Mouse (Mus musculus) left cerebral cortex, adult 2 months (tissue): Measurements from ENCODE around the gene Pcdh9. TPM values are rescaled to one million over a fixed set of nuclear protein-coding genes. Genes with fewer than 3 reads are reported as not detected.

Source experiments
- DNase-seq, 2 experiments: peaks; one replicate each; pipeline ENCODE4 v3.0.0; 2021 to 2022; ENCODE audit warnings: low spot score in 2 of 2, mixed read lengths in 1 of 2; ENCODE audit errors: extremely low spot score in 1 of 2
- H3K27ac ChIP-seq: fragments of 200-600 bp; 2 replicates; pipeline ENCODE4 v1.8.1; 2022
- H3K4me3 ChIP-seq: fragments of 200-600 bp; 2 replicates; pipeline ENCODE4 v1.8.1; 2022
- CTCF ChIP-seq: fragments of 200-600 bp; IDR thresholded peaks from 2 replicates; pipeline ENCODE4 v1.8.1; 2022; ENCODE audit warnings: antibody characterized with exemption, mild to moderate bottlenecking, moderate library complexity
- intact Hi-C: fragments of 180-260 bp; cut with DNase I; formaldehyde crosslinking; loops from one replicate; pipeline ENCODE4 v1.15.1; 2025
- total RNA-seq, 2 experiments: library from RNA; stranded (reverse); gene quantifications; 2 replicates each; pipeline ENCODE4 v1.2.3; 2021

Pcdh9 gene
- total RNA-seq, 2 experiments from 2014 or later = 187 to 191 TPM

DNA sequence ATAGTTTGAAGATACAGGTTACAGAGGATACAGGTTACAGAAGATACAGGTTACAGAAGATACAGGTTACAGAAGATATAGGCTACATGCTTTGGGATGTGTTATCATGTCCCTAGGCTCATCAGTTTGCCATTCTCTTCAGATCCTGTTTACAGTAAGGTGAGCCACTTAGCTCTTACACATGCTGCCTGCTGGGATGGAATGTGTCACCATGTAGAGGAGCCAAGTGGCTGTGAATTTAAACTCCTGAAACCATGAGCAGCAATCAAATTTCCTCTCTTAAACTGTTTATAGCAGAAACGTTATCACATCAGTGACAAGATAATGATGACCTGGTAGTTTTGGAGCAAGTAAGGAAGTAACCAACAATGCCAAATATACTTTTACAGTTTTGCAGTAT lies 453.3 kb downstream of the Pcdh9 start:
- intact Hi-C loops = no loop called here
- no peak for TF ChIP-seq CTCF
- Histone ChIP-seq H3K27ac (no peak overlapping the region), H3K4me3 (no peak overlapping the region)
- DNase-seq = no peak

GRCm38 (mm10) chr14:93416752-93417151 lies 473.7 kb downstream of the Pcdh9 start:
- no peak for TF ChIP-seq CTCF
- Histone ChIP-seq H3K4me3 (no peak overlapping the region), H3K27ac (no peak overlapping the region; the same call in 1 of the 2 replicates)
- intact Hi-C loops = no loop called here
- peak in 1 of 2 experiments; percentile 21 for DNase-seq

- no peak for TF ChIP-seq CTCF
- H3K4me3 ChIP-seq = no peak overlapping the region
- intact Hi-C loops = no loop called here
- no peak for DNase-seq
- H3K27ac ChIP-seq = no peak overlapping the region
Observed at GRCm38 (mm10) chr14:93415496-93415895, 475.0 kb downstream of the Pcdh9 start.

- H3K4me3 ChIP-seq = no peak overlapping the region
- no peak for TF ChIP-seq CTCF
- no peak for DNase-seq
- no peak overlapping the region for H3K27ac ChIP-seq
- intact Hi-C loops = no loop called here
Observed at GRCm38 (mm10) chr14:93409314-93409713, 481.2 kb downstream of the Pcdh9 start.

GRCm38 (mm10) chr14:93407747-93408146 lies 482.7 kb downstream of the Pcdh9 start:
- DNase-seq = no peak
- TF ChIP-seq CTCF = no peak
- H3K27ac ChIP-seq = no peak overlapping the region
- H3K4me3 ChIP-seq = no peak overlapping the region
- intact Hi-C loops = no loop called here

- TF ChIP-seq CTCF = no peak
- no peak for DNase-seq
- H3K4me3 ChIP-seq = no peak overlapping the region
- intact Hi-C loops = no loop called here
- no peak overlapping the region for H3K27ac ChIP-seq
Observed at GRCm38 (mm10) chr14:93385090-93385489, 505.4 kb downstream of the Pcdh9 start.

- intact Hi-C loops = loop anchor here (5.0 kb wide), 1 partner anchor 501 kb away; no protein-coding TSS in a partner anchor
- TF ChIP-seq CTCF = peak; percentile 49
- DNase-seq = peak in 1 of 2 experiments; percentile 20
- no peak overlapping the region for H3K4me3 ChIP-seq
- no peak overlapping the region for H3K27ac ChIP-seq
Observed at GRCm38 (mm10) chr14:93381163-93381562, 509.3 kb downstream of the Pcdh9 start.

DNA sequence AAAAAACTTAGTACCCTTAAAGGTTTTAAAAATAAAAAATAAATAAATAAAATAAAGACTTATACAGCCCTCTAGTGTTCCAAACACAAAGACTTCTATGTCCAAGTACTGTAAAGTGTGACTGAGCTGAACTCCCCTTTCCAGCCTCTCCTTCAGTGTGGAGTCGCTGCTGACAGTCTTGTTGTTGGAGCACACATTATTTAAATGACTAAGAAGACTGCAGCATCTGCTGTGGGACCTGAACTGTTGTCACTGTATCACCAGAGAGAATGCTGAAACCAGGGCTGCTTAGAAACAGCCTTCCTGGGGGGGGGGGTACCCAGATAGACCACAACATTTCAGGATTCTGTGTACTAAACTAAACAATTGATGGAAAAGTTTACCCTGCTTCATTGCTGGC lies 509.7 kb downstream of the Pcdh9 start:
- Histone ChIP-seq H3K27ac (no peak overlapping the region), H3K4me3 (no peak overlapping the region)
- intact Hi-C loops = loop anchor here (5.0 kb wide), 1 partner anchor 502 kb away; no protein-coding TSS in a partner anchor
- no peak for TF ChIP-seq CTCF
- DNase-seq = no peak

DNA sequence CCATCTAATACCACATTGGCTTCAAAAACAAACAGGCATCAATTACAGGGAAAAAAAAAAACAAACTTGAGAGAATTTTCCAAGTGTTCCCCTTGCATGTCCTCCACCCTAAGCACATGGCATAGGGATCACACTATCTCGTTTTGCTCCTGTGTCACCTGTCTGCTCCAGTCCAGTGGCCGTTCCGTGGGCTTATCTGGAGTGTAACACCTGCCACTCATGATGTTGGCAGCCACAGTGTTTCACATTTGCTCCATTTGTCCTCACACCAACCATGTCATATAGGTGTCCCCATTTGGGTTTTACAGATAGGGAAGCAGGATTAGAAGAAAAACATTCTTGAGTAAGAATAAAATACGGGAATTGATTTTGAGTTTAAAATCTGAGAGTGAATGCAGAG lies 514.3 kb downstream of the Pcdh9 start:
- Histone ChIP-seq H3K4me3 (no peak overlapping the region), H3K27ac (no peak overlapping the region)
- DNase-seq = no peak
- intact Hi-C loops = no loop called here
- no peak for TF ChIP-seq CTCF

- H3K4me3 ChIP-seq = no peak overlapping the region
- no peak for DNase-seq
- no peak overlapping the region for H3K27ac ChIP-seq
- intact Hi-C loops = no loop called here
- TF ChIP-seq CTCF = no peak
Observed at GRCm38 (mm10) chr14:93374181-93374580, 516.3 kb downstream of the Pcdh9 start.

GRCm38 (mm10) chr14:93354150-93354549 lies 536.3 kb downstream of the Pcdh9 start:
- DNase-seq = no peak
- H3K4me3 ChIP-seq = no peak overlapping the region
- no peak overlapping the region for H3K27ac ChIP-seq
- intact Hi-C loops = no loop called here
- TF ChIP-seq CTCF = peak; percentile 38

GRCm38 (mm10) chr14:93350906-93351305 lies 539.6 kb downstream of the Pcdh9 start:
- Histone ChIP-seq H3K4me3 (no peak overlapping the region), H3K27ac (no peak overlapping the region)
- intact Hi-C loops = no loop called here
- DNase-seq = peak in 1 of 2 experiments; percentile 31
- no peak for TF ChIP-seq CTCF

- no peak for TF ChIP-seq CTCF
- DNase-seq = no peak
- H3K27ac ChIP-seq = no peak overlapping the region
- no peak overlapping the region for H3K4me3 ChIP-seq
- intact Hi-C loops = no loop called here
Observed at GRCm38 (mm10) chr14:93349166-93349565, 541.3 kb downstream of the Pcdh9 start.
